Mouse (Mus musculus): ENCODE results near the gene Ifnar2.
"Not testable (repeated sequence)": the region's sequence is repeated elsewhere in the genome, so short reads cannot be mapped to it uniquely, and the experiment has no call there.

Gene Ifnar2

GRCm38 (mm10) chr16:91432720-91433328 lies 60.2 kb downstream of the Ifnar2 start:
- no peak for DNase-seq

- peak; percentile 69 for DNase-seq
These were observed 60.8 kb downstream of the Ifnar2 start for GRCm38 (mm10) chr16:91433329-91433933.

- DNase-seq: no peak
These were observed 61.5 kb downstream of the Ifnar2 start for GRCm38 (mm10) chr16:91434119-91434518.

- no peak for DNase-seq
These were observed 65.5 kb downstream of the Ifnar2 start for GRCm38 (mm10) chr16:91438081-91438480.

- not testable (repeated sequence) for DNase-seq
These were observed 66.0 kb downstream of the Ifnar2 start for GRCm38 (mm10) chr16:91438599-91438998.

- DNase-seq: no peak
These were observed 68.8 kb downstream of the Ifnar2 start for GRCm38 (mm10) chr16:91441366-91441765.

- no peak for DNase-seq
These were observed 69.2 kb downstream of the Ifnar2 start for GRCm38 (mm10) chr16:91441811-91442240.

GRCm38 (mm10) chr16:91442446-91442845 lies 69.9 kb downstream of the Ifnar2 start:
- DNase-seq: peak; percentile 77

GRCm38 (mm10) chr16:91443211-91443611 lies 70.6 kb downstream of the Ifnar2 start:
- peak; percentile 70 for DNase-seq

GRCm38 (mm10) chr16:91444847-91445246 lies 72.3 kb downstream of the Ifnar2 start:
- no peak for DNase-seq

- peak; percentile 77 for DNase-seq
These were observed 73.0 kb downstream of the Ifnar2 start for GRCm38 (mm10) chr16:91445566-91445965.

- peak; percentile 45 for DNase-seq
These were observed 74.4 kb downstream of the Ifnar2 start for GRCm38 (mm10) chr16:91446778-91447511.

- DNase-seq: no peak
These were observed 74.9 kb downstream of the Ifnar2 start for GRCm38 (mm10) chr16:91447512-91447900.

- DNase-seq: peak; percentile 63
These were observed 75.5 kb downstream of the Ifnar2 start for GRCm38 (mm10) chr16:91448088-91448487.

- no peak for DNase-seq
These were observed 76.3 kb downstream of the Ifnar2 start for GRCm38 (mm10) chr16:91448895-91449294.

- peak; percentile 56 for DNase-seq
These were observed 77.8 kb downstream of the Ifnar2 start for GRCm38 (mm10) chr16:91450137-91451064.

- DNase-seq: peak; percentile 63
These were observed 79.4 kb downstream of the Ifnar2 start for GRCm38 (mm10) chr16:91451949-91452348.

GRCm38 (mm10) chr16:91452363-91452896 lies 79.8 kb downstream of the Ifnar2 start:
- no peak for DNase-seq
